Mouse (Mus musculus): ENCODE results near the gene Klhl2. TPM values are rescaled to one million over a fixed set of nuclear protein-coding genes. Genes with fewer than 3 reads are reported as not detected.

Gene Klhl2
- polyA plus RNA-seq, 1 experiment from 2014 or later: 15.4 TPM

DNA sequence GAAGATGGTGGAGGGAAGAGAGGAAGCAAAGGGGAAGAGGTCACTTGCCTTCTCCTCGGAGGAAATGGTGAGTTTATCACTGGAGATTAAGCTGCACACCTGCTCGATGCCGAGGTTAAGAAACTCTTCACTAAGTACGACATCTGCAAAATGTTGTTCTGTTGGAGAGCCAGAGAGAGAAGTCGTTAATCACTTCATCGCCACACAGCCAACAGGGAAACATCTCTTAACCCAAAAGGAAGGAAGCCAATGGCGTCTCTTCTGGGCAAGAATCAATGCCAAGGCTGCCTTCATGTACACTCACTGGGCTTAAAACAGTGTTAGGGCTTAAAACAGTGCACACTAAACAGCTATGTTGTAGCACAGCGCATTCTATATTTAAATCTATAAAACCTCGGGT lies 85.7 kb downstream of the Klhl2 start:
- H3K4me2 ChIP-seq: no peak overlapping the region
- no peaks in the 10 kb centered on the region; the same call in 1 of the 2 replicates for H3K36me3 ChIP-seq
- no peak overlapping the region for H3K9ac ChIP-seq
- no peak overlapping the region for H3K4me3 ChIP-seq
- ATAC-seq (ENCODE audit: borderline replicate concordance, extremely low read depth, low FRiP score, low TSS enrichment): no peak
- no peak overlapping the region for H3K27ac ChIP-seq
- H3K27me3 ChIP-seq: no peaks in the 10 kb centered on the region
- 62% methylated on average over 9 of the region's 9 CpGs for WGBS
- H3K9me3 ChIP-seq: no peaks in the 10 kb centered on the region
- no peaks in the 10 kb centered on the region for H3K4me1 ChIP-seq

GRCm38 (mm10) chr8:64762751-64763150 lies 87.1 kb downstream of the Klhl2 start:
- Histone ChIP-seq H3K9me3 (no peaks in the 10 kb centered on the region), H3K27me3 (no peaks in the 10 kb centered on the region), H3K4me2 (no peak overlapping the region), H3K4me1 (no peaks in the 10 kb centered on the region), H3K36me3 (no peaks in the 10 kb centered on the region; the same call in 1 of the 2 replicates), H3K9ac (no peak overlapping the region), H3K4me3 (no peak overlapping the region), H3K27ac (no peak overlapping the region)
- no peak for ATAC-seq (ENCODE audit: borderline replicate concordance, extremely low read depth, low FRiP score, low TSS enrichment)
- 81% methylated on average over 1 of the region's 1 CpGs for WGBS

- Histone ChIP-seq H3K9ac (no peak overlapping the region), H3K4me1 (no peaks in the 10 kb centered on the region), H3K27me3 (no peaks in the 10 kb centered on the region), H3K9me3 (no peaks in the 10 kb centered on the region), H3K4me3 (no peak overlapping the region), H3K4me2 (no peak overlapping the region), H3K36me3 (no peaks in the 10 kb centered on the region; the same call in 1 of the 2 replicates), H3K27ac (no peak overlapping the region)
- WGBS: 74% methylated on average over 8 of the region's 8 CpGs
- no peak for ATAC-seq (ENCODE audit: borderline replicate concordance, extremely low read depth, low FRiP score, low TSS enrichment)
These were observed 88.4 kb downstream of the Klhl2 start for GRCm38 (mm10) chr8:64761430-64761829.

DNA sequence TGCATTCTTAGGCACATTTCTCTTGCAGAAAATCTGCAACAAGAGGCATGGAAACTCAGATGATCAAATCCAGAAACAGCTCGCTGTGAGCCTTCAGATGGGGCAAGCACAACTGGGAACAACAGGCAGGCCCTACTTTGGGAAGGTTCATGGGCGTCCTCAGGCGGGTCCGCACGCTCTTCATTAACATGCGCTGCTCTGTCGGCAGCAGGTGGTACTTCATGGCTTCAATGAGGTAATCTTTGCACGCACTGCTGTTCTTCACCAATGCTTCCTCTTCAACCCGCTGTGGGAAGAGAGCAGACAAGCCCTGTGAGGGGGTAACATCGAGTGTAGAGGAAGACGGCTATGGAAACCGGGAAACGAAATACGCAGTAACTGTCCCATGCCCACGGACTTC lies 91.9 kb downstream of the Klhl2 start:
- 94% methylated on average over 15 of the region's 15 CpGs for WGBS
- no peak for ATAC-seq (ENCODE audit: borderline replicate concordance, extremely low read depth, low FRiP score, low TSS enrichment)
- H3K4me1 ChIP-seq: no peaks in the 10 kb centered on the region
- no peak overlapping the region for H3K27ac ChIP-seq
- no peak overlapping the region for H3K4me3 ChIP-seq
- H3K9ac ChIP-seq: no peak overlapping the region
- H3K27me3 ChIP-seq: no peaks in the 10 kb centered on the region
- no peaks in the 10 kb centered on the region for H3K9me3 ChIP-seq
- no peak overlapping the region for H3K4me2 ChIP-seq
- H3K36me3 ChIP-seq: no peaks in the 10 kb centered on the region; the same call in 1 of the 2 replicates

GRCm38 (mm10) chr8:64746215-64747058 lies 103.4 kb downstream of the Klhl2 start:
- Histone ChIP-seq H3K4me3 (no peak overlapping the region), H3K27me3 (no peaks in the 10 kb centered on the region), H3K4me1 (no peaks in the 10 kb centered on the region), H3K4me2 (no peak overlapping the region), H3K36me3 (0 out of 2 replicates have a peak, but pooled peaks cover 9% of the 10 kb centered on the region), H3K9me3 (no peaks in the 10 kb centered on the region), H3K27ac (no peak overlapping the region), H3K9ac (no peak overlapping the region)
- WGBS: 58% methylated on average over 10 of the region's 10 CpGs
- ATAC-seq (ENCODE audit: borderline replicate concordance, extremely low read depth, low FRiP score, low TSS enrichment): no peak

DNA sequence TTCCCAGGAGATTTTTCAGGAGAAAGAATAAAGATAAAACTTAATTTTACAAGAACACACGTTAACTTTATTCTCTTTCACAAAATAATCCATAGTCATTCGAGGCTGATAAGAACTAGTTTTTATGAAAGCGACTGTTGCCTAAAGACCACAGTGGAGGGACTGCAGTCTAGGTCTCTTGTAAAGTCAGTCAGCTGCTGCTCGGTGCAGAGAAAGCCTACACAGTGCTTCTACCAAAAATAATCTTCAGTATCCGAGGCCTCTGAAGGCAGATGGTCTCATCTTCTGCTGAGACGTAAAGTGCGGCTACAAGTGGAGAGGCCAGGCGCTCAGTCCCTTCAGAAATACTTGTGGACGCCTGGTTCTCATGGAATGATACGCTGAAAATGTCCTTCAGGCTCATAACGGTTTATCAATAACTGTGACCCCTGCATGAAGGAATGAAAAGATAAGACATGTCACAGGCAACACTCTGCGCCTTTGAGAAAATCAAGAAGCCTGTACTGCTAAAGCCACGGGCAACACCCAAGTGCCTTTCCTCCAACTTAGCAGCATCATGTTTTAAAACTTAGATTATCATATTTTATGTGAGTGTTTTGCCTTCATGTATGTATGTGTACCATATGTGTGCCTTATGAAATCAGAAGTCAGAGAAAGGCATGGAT lies 109.1 kb downstream of the Klhl2 start:
- no peak overlapping the region for H3K4me3 ChIP-seq
- no peaks in the 10 kb centered on the region for H3K36me3 ChIP-seq
- H3K4me2 ChIP-seq: no peak overlapping the region
- no peaks in the 10 kb centered on the region for H3K27me3 ChIP-seq
- H3K9me3 ChIP-seq: no peaks in the 10 kb centered on the region
- ATAC-seq (ENCODE audit: borderline replicate concordance, extremely low read depth, low FRiP score, low TSS enrichment): no peak
- no peak overlapping the region for H3K27ac ChIP-seq
- no peak overlapping the region for H3K9ac ChIP-seq
- no peaks in the 10 kb centered on the region for H3K4me1 ChIP-seq
- 85% methylated on average over 13 of the region's 13 CpGs for WGBS

DNA sequence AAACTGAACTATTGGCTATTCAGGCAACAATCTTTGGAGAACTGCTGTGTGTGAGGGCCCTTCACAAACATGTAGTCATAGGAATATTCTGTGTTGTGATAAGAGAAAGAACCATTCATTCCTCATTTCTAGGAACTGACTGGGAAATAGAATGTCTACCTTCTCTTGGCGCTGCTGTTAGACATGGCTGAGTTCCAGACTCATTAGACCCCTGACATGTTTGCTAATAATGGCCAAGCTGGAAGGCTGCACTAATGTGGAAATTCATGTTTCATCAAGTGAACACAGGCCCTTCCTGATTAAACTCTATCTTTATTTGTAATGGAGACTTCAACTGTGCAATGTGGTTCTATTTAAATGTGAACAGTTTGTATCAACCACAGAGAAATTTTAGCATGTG lies 110.9 kb downstream of the Klhl2 start:
- H3K4me2 ChIP-seq: no peak overlapping the region
- H3K4me1 ChIP-seq: no peaks in the 10 kb centered on the region
- no peak overlapping the region for H3K4me3 ChIP-seq
- H3K36me3 ChIP-seq: no peaks in the 10 kb centered on the region
- no peak overlapping the region for H3K27ac ChIP-seq
- 60% methylated on average over 1 of the region's 1 CpGs for WGBS
- H3K9me3 ChIP-seq: no peaks in the 10 kb centered on the region
- H3K27me3 ChIP-seq: no peaks in the 10 kb centered on the region
- no peak overlapping the region for H3K9ac ChIP-seq
- no peak for ATAC-seq (ENCODE audit: borderline replicate concordance, extremely low read depth, low FRiP score, low TSS enrichment)

GRCm38 (mm10) chr8:64736767-64737323 lies 113.0 kb downstream of the Klhl2 start:
- H3K4me1 ChIP-seq: peaks cover 8% of the 10 kb centered on the region
- H3K4me2 ChIP-seq: no peak overlapping the region
- WGBS: 70% methylated on average over 3 of the region's 3 CpGs
- H3K9me3 ChIP-seq: no peaks in the 10 kb centered on the region
- no peak overlapping the region for H3K4me3 ChIP-seq
- no peak overlapping the region for H3K9ac ChIP-seq
- no peaks in the 10 kb centered on the region for H3K27me3 ChIP-seq
- ATAC-seq (ENCODE audit: borderline replicate concordance, extremely low read depth, low FRiP score, low TSS enrichment): no peak
- H3K36me3 ChIP-seq: no peaks in the 10 kb centered on the region
- H3K27ac ChIP-seq: no peak overlapping the region

- WGBS: 82% methylated on average over 8 of the region's 8 CpGs
- H3K4me1 ChIP-seq: peaks cover 10% of the 10 kb centered on the region
- H3K27ac ChIP-seq: no peak overlapping the region
- H3K27me3 ChIP-seq: no peaks in the 10 kb centered on the region
- H3K36me3 ChIP-seq: peaks cover 7% of the 10 kb centered on the region
- no peaks in the 10 kb centered on the region for H3K9me3 ChIP-seq
- H3K4me3 ChIP-seq: no peak overlapping the region
- H3K9ac ChIP-seq: no peak overlapping the region
- no peak for ATAC-seq (ENCODE audit: borderline replicate concordance, extremely low read depth, low FRiP score, low TSS enrichment)
- H3K4me2 ChIP-seq: no peak overlapping the region
These were observed 114.7 kb downstream of the Klhl2 start for GRCm38 (mm10) chr8:64735161-64735560.

DNA sequence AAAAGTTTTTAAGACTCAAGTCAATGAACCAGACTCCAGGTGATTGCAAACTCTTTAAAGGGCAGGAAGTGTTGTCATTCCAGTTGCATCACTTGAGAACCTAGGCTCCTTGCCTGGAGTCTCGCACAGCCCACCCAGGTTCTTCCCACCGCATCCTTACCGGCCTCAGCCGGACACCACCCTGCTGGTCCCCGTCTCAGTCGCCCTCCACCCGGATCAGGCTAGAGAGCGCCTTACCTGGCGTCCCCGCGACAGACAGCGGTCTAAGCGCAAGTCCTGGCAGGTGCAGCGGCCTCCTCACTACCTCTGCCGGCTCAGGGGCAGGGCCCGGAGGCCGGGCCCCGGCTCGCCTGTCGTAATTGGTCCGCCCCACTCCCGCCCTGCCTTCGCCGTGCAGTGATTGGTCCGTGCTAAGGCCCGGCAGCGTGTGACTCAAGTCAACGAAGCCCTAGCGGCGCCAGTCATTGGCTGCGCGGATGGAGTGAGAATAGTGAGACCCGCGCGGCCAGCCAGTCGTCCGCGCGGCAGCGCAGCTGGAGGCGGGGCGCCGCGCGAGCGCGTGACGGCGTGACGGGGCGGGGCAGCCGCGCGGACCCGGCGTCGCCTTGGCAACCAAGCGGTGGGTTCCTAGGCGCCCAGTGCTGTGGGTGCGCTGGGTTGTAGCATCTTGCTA lies 116.4 kb downstream of the Klhl2 start, which contains the start of gene Msmo1:
TSS of gene Msmo1 (minus strand) at position 522 of the 673 bp plus-strand sequence.
- H3K4me2 ChIP-seq: peak within 1 kb of the TSS; percentile 67
- peaks cover 13% of the 10 kb centered on the region for H3K36me3 ChIP-seq
- H3K27ac ChIP-seq: peak within 1 kb of the TSS; percentile 35; the same call in 1 of the 2 replicates
- peak; percentile 100 for ATAC-seq (ENCODE audit: borderline replicate concordance, extremely low read depth, low FRiP score, low TSS enrichment)
- H3K4me1 ChIP-seq: peaks cover 10% of the 10 kb centered on the region
- H3K4me3 ChIP-seq: peak within 1 kb of the TSS; percentile 76
- WGBS: 1% methylated on average over 60 of the region's 60 CpGs
- H3K9ac ChIP-seq: peak within 1 kb of the TSS; percentile 50
- H3K9me3 ChIP-seq: no peaks in the 10 kb centered on the region
- H3K27me3 ChIP-seq: no peaks in the 10 kb centered on the region

DNA sequence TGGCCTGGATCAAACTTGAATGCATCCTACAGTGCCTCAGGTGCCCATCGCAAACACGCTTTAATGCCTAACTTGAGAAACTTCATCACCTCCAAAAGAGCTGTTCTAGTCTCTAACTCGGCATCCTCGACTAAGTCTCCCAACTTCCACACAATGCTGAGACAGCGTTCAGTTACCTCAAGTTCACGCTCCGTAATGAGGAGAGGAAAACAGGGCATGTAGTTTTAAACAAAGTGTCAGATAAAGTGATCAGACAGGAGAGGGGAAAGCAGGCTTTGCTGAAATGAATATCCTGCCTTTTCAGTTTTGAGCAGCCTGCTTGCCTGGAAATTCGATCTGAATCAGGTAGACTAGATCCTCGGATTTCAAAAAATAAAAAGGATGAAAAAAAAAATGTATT lies 117.2 kb downstream of the Klhl2 start:
- Histone ChIP-seq H3K4me3 (peak overlapping the region; percentile 76), H3K9me3 (no peaks in the 10 kb centered on the region), H3K27ac (no peak overlapping the region), H3K4me1 (peaks cover 10% of the 10 kb centered on the region), H3K36me3 (peaks cover 17% of the 10 kb centered on the region), H3K4me2 (peak overlapping the region; percentile 67), H3K9ac (peak overlapping the region; percentile 50), H3K27me3 (no peaks in the 10 kb centered on the region)
- WGBS: 10% methylated on average over 9 of the region's 9 CpGs
- ATAC-seq (ENCODE audit: borderline replicate concordance, extremely low read depth, low FRiP score, low TSS enrichment): no peak

Measured in lung, embryonic 15.5 days (tissue).